Mouse (Mus musculus): ENCODE measurements around the gene Zfp568. TPM values are rescaled to one million over a fixed set of nuclear protein-coding genes. Genes with fewer than 3 reads are reported as not detected.
"Not testable (repeated sequence)": the region's sequence is repeated elsewhere in the genome, so short reads cannot be mapped to it uniquely, and the experiment has no call there.

Gene Zfp568
- total RNA-seq (2021) = 1 to 10 TPM; 3.1 to 3.6 TPM
- long read RNA-seq, experiment 1, partial matches to known transcripts = 0 of 2 reads
- long read RNA-seq, experiment 1, other reads (novel, unspliced or antisense) = 2 of 2 reads
- long read RNA-seq, experiment 2, partial matches to known transcripts = 0 of 2 reads
- long read RNA-seq, experiment 2, other reads (novel, unspliced or antisense) = 2 of 2 reads

- peak; percentile 83 for TF ChIP-seq CTCF (conservative IDR thresholded peaks at IDR 0.05)
- DNase-seq (ENCODE audit: low spot score in 2 of 2) = peak; percentile 79 to 90
- peak within 1 kb of the TSS; percentile 87 for H3K27ac ChIP-seq
- peak within 1 kb of the TSS; percentile 95 for H3K4me3 ChIP-seq
Measured at GRCm38 (mm10) chr7:29983690-29984380, at the start of gene Zfp568. Gene Zfp568, plus strand, starts transcription at chr7:29983955.

GRCm38 (mm10) chr7:29938856-29939255, 44.9 kb upstream of the Zfp568 start:
- H3K27ac ChIP-seq = no peak overlapping the region
- no peak for TF ChIP-seq CTCF (conservative IDR thresholded peaks at IDR 0.05)
- no peak overlapping the region for H3K4me3 ChIP-seq
- DNase-seq (ENCODE audit: low spot score in 2 of 2) = no peak

DNA sequence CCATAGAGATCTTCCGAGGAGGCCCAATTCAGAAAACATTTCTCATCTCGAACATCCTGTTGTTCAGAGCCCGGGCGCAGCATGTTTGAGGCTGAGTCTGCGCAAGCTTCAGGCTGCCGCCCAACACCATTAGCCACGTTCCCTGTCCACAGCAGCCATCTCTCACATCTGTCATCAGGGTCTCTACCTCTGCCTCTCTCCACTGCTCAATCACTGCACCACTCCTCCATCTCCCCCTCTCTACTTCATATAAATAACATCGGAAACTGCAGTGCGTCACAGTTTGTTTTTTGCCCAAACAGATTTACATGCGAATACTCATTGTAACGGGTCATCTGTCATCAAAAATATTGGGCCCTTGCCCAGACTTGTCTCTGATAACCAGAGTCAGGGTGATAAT, 42.7 kb upstream of the Zfp568 start:
- Histone ChIP-seq H3K4me3 (no peak overlapping the region), H3K27ac (no peak overlapping the region)
- no peak for DNase-seq (ENCODE audit: low spot score in 2 of 2)
- no peak for TF ChIP-seq CTCF (conservative IDR thresholded peaks at IDR 0.05)

- TF ChIP-seq CTCF (conservative IDR thresholded peaks at IDR 0.05) = no peak
- Histone ChIP-seq H3K27ac (peak overlapping the region; percentile 73; the same call in 1 of the 2 replicates), H3K4me3 (no peak overlapping the region)
- no peak for DNase-seq (ENCODE audit: low spot score in 2 of 2)
Measured at GRCm38 (mm10) chr7:29942740-29943139, 41.0 kb upstream of the Zfp568 start.

DNA sequence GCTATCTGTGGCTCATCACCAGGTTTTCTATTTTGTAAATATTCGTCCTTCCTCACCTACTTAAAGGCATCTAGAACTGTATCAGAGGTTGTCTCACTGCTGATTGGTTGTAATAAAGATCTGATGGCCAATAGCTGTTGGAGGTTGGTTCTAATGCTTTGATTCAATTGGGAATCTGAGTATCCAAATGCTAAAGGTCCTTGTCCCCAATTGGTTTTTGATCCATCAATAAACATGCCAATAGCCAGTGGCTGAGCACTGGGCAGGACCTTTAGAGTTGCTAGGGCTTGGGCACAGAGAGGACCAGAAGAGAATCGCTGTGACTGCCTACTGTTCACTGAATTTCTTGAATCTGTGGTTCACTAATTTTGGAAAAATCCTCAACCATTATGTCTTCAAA, 40.0 kb upstream of the Zfp568 start:
- Histone ChIP-seq H3K27ac (peak overlapping the region; percentile 73), H3K4me3 (no peak overlapping the region)
- TF ChIP-seq CTCF (conservative IDR thresholded peaks at IDR 0.05) = no peak
- DNase-seq (ENCODE audit: low spot score in 2 of 2) = no peak

- no peak for TF ChIP-seq CTCF (conservative IDR thresholded peaks at IDR 0.05)
- H3K27ac ChIP-seq = peak overlapping the region; percentile 73
Measured at GRCm38 (mm10) chr7:29944201-29944600, 39.6 kb upstream of the Zfp568 start.

DNA sequence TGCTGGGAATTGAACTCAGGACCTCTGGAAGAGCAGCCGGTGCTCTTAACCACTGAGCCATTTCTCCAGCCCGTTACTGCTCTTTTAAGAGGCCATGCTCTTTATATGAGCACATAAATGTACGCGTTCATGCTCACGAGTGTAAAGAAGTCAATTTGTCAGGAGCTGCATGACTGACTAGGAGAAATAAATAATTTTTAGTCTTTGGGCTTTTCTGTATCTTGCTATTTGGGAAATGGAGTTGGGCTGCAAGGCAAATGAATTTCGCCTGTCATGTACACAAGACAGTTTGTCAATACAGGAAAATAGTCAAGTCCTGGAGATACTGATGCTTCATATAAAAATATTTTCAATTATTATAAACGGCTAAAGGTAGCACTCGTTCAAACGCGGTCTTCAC, 30.7 kb upstream of the Zfp568 start:
- Histone ChIP-seq H3K27ac (peak overlapping the region; percentile 94), H3K4me3 (peak overlapping the region; percentile 94)
- TF ChIP-seq CTCF (conservative IDR thresholded peaks at IDR 0.05) = no peak
- DNase-seq (ENCODE audit: low spot score in 2 of 2) = no peak

More at GRCm38 (mm10) chr7:29944201-29944600, 39.6 kb upstream of the Zfp568 start:
- DNase-seq (ENCODE audit: low spot score in 2 of 2) = peak; percentile 38 to 49
- no peak overlapping the region for H3K4me3 ChIP-seq

DNA sequence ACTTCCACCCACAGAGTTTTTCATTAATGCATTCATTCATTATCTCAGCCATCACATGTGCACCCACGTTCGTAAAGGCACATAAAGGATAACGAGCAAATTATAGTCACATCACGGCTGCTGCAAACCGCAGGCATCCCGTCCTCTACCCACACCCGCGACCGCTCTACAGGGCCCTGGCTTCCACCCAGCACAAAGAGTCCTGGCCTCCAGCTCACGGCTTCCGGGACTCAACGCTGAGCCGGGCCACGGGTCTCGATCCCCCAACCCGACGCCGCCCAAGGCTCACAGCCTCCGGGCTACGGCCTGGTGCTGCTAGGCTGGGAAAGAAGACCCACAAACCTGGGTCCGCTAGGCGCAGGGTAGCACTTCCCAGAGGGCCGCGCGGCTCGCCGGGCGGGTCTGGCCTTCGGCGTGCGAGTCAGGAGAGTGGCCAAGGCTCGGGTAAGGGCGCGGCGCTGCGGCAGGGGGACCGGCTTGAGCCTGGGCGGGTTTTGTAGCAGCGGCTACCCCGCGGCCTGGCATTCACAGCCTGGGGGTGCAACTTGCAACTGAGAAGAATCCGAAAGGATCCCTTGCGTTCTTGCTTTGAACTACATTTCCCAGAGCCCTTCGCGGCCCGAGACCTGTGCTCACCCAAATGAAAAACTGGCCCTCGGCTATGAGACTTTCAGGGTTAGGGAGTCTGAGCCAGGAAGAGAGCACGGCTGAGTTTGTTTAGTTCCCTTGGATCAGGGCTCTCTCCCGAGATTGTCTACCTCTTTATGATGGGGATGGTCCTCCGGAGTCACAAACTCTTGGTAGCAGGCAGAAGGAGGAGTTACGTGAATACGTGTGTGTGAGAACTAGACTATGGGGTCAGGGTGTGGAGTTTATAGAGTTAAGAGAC, 30.0 kb upstream of the Zfp568 start, which contains the start of gene Zfp74:
Zfp74 (minus strand) TSS at position 577 of the 889 bp plus-strand sequence.
- TF ChIP-seq CTCF (conservative IDR thresholded peaks at IDR 0.05) = peak; percentile 57
- peak within 1 kb of the TSS; percentile 94 for H3K4me3 ChIP-seq
- H3K27ac ChIP-seq = peak within 1 kb of the TSS; percentile 94
- peak; percentile 71 for DNase-seq (ENCODE audit: low spot score in 2 of 2)

GRCm38 (mm10) chr7:29954731-29955130, 29.0 kb upstream of the Zfp568 start:
- DNase-seq (ENCODE audit: low spot score in 2 of 2) = peak in 1 of 2 experiments; percentile 21
- TF ChIP-seq CTCF (conservative IDR thresholded peaks at IDR 0.05) = peak; percentile 77
- Histone ChIP-seq H3K27ac (peak overlapping the region; percentile 94), H3K4me3 (peak overlapping the region; percentile 94; the same call in 1 of the 2 replicates)

DNA sequence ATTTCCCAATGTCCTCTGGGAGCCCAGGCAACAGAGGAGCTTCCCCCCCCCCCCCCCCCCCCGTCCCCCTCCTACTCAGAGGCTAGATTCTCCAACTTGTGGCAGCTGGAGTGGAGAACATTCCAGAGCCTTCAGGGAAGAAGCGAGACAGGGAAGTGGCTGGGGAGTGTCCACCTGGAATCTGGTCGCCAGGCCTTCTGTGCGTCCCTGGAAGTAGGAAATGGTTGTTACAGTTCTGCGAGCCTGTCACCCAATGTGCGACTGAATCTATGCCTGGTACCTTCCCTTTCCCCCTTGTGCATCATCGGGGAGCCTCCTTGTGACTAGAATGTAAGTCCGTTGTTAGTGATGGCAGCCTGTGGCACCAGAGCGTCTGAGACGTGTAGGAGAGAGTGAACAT, 27.5 kb upstream of the Zfp568 start:
- Histone ChIP-seq H3K4me3 (peak overlapping the region; percentile 21), H3K27ac (peak overlapping the region; percentile 48; the same call in 1 of the 2 replicates)
- TF ChIP-seq CTCF (conservative IDR thresholded peaks at IDR 0.05) = no peak
- no peak for DNase-seq (ENCODE audit: low spot score in 2 of 2)

DNA sequence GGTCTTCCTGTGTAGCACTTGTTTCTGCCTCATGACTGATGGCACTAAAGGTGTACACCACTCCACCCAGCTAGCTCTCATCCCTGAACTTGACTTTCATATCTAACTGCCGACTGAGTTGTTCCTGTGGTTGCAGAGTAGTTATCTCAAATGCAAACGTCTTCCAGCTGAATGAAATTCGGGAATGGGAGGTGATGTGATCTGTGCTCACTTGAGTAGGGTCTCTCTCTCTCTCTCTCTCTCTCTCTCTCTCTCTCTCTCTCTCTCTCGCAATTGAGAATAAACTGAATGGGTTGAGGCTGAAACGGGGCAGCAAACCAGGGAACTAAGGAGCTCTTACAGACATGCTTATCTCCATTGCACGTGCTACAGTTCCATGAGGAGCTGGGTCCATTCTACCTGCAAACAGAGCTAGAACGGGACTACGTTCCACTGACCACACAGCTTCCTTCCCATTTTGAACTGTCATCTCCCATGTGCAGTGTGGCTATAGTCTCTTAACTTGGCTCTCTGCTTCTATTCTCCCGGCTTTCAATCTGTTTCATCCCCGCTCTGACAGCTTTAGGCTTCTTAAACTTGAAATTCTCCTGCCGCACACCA, 25.5 kb upstream of the Zfp568 start:
- DNase-seq (ENCODE audit: low spot score in 2 of 2) = no peak
- TF ChIP-seq CTCF (conservative IDR thresholded peaks at IDR 0.05) = no peak
- H3K27ac ChIP-seq = no peak overlapping the region
- H3K4me3 ChIP-seq = no peak overlapping the region

DNA sequence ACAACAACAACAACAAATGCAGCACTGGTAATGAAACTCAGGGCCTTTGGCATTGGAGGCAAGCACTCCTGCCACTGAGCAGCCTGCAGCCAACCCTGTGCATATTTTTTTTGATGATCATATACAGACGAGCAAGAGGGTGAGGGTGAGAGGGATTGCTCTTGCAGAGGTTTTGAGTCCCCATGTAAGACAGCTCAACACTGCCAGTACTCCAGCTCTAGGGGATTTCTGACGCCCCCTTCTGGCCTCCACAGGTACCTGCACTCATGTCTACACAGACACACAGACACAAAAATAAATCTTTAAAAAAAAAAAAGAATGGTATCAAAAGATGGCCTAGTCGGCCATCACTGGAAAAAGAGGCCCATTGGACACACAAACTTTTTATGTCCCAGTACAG, 24.8 kb upstream of the Zfp568 start:
- peak; percentile 14; the same call in 1 of the 2 replicates for TF ChIP-seq CTCF (conservative IDR thresholded peaks at IDR 0.05)
- H3K4me3 ChIP-seq = no peak overlapping the region
- no peak overlapping the region for H3K27ac ChIP-seq
- no peak for DNase-seq (ENCODE audit: low spot score in 2 of 2)

GRCm38 (mm10) chr7:29965115-29965810, 18.5 kb upstream of the Zfp568 start:
- not testable (repeated sequence) for H3K4me3 ChIP-seq, H3K27ac ChIP-seq

More at GRCm38 (mm10) chr7:29965115-29965810, 18.5 kb upstream of the Zfp568 start:
- DNase-seq (ENCODE audit: low spot score in 2 of 2) = not testable (repeated sequence)

Data from layer of hippocampus, adult 2 months (tissue).